Mouse (Mus musculus) bone marrow, adult 2 months (tissue): ENCODE measurements at regions not wholly inside any gene's neighbourhood (a gene's known extent, or its start where the extent isn't known, plus 50 kb on each side); places are given as distances from the start of the nearest gene placed in this dataset.

Experiments
- CTCF ChIP-seq: fragments of 200-500 bp; IDR thresholded peaks from 2 replicates; pipeline ENCODE4 v1.5.1; 2011; ENCODE audit warnings: low read length, control low read depth; ENCODE audit not compliant: control insufficient read depth, insufficient read depth
- POLR2A ChIP-seq: fragments of 200-500 bp; IDR thresholded peaks from 2 replicates; pipeline ENCODE4 v1.6.1; 2011; ENCODE audit warnings: low read depth, mild to moderate bottlenecking, control low read depth, low read length, borderline replicate concordance; ENCODE audit not compliant: control insufficient read depth

DNA sequence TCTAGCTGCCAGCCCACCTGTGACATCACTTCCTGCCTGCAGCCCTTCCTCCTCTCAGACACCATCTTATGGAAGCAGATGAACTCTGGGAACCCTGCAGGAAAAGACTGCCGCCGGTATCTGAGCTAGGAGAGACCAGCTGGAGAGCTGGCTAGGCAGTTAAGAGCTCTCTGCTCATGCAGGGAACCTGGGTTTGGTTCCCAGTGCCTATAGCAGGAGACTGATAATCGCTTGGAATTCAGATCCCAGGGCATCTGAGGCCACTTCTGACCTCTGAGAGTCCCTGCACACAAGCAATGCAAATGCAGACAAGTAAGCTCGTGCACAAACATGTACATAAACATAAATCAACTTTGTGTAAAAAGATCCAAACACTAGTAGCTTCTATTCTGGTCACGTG, 242.4 kb upstream of the Id4 start:
- TF ChIP-seq POLR2A (no peak), CTCF (no peak)
